Comparison of ENCODE assay signal across 21 mouse cellular contexts in the genomic region with DNA sequence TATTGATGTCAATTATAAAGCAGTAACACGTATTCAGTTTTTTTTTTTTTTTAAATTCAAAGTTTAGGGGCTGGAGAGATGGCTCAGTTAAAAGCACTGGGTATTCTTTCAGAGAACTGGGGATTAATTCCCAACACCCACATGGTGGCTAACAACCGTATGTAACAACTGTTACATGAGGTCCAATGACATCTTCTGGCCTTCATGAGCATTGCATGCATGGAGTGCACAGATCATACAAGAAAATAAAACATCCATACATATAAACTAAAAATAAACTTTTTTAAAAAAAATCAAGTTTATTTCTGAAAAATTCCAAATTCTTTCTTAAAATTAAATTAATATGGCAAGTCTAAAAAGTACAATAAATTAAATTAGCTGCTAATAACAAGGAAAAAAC. TPM values are rescaled to one million over a fixed set of nuclear protein-coding genes. Genes with fewer than 3 reads are reported as not detected.
"Had no signal": no experiment of that assay in that cellular context is flagged by ENCODE, and none has a peak within 500 bp of the region (broad histone marks: within the 10 kb centered on the region; RNA-seq: fewer than 3 reads in every experiment).

No protein-coding gene starts in this region.

- H3K4me3 ChIP-seq: left cerebral cortex, adult 2 months; limb, embryonic 10.5 days; liver, embryonic 12.5 days; megakaryocyte, embryonic 14.5 days; midbrain, embryonic 12.5 days had no signal

- H3K9me3 ChIP-seq: limb, embryonic 10.5 days; liver, embryonic 12.5 days; megakaryocyte, embryonic 14.5 days; midbrain, embryonic 12.5 days had no signal

- H3K4me2 ChIP-seq: liver, embryonic 12.5 days; midbrain, embryonic 12.5 days had no signal

- H3K27ac ChIP-seq: left cerebral cortex, adult 2 months; limb, embryonic 10.5 days; liver, embryonic 12.5 days; macrophage; midbrain, embryonic 12.5 days had no signal

- H3K27me3 ChIP-seq: liver, embryonic 12.5 days; megakaryocyte, embryonic 14.5 days; midbrain, embryonic 12.5 days had no signal

- H3K4me1 ChIP-seq: limb, embryonic 10.5 days; liver, embryonic 12.5 days; midbrain, embryonic 12.5 days had no signal

- ATAC-seq: liver, embryonic 12.5 days; midbrain, embryonic 16.5 days had no signal

- DNase-seq: kidney, adult 2 months; kidney, postnatal 36 days; right cerebral cortex, postnatal 25 days; thymus, postnatal 4 days had no signal

- H3K9ac ChIP-seq: liver, embryonic 12.5 days; midbrain, embryonic 12.5 days had no signal

RNA-seq across cellular contexts. Expression of gene Il5, which starts 38.9 kb away (rescaled TPM):
- total RNA-seq: layer of hippocampus, adult 18-20 months; layer of hippocampus, postnatal 14 days; left cerebral cortex, adult 2 months; left cerebral cortex, postnatal 14 days had no signal
- polyA plus RNA-seq: intestine, embryonic 14.5 days; kidney, embryonic 16.5 days; limb, embryonic 10.5 days; limb, embryonic 14.5 days; liver, embryonic 12.5 days; liver, embryonic 16.5 days; macrophage; midbrain, embryonic 12.5 days; midbrain, embryonic 16.5 days; neural tube, embryonic 14.5 days; small intestine, adult 2 months; stomach, embryonic 16.5 days had no signal

RNA-seq across cellular contexts. Expression of gene Il13, which starts 47.2 kb away (rescaled TPM):
- total RNA-seq: layer of hippocampus, adult 18-20 months; layer of hippocampus, postnatal 14 days; left cerebral cortex, adult 2 months; left cerebral cortex, postnatal 14 days had no signal
- polyA plus RNA-seq: intestine, embryonic 14.5 days; kidney, adult 2 months; kidney, embryonic 16.5 days; limb, embryonic 10.5 days; liver, embryonic 12.5 days; liver, embryonic 16.5 days; macrophage; midbrain, embryonic 12.5 days; midbrain, embryonic 16.5 days; neural tube, embryonic 14.5 days; stomach, embryonic 16.5 days had no signal
